Mouse (Mus musculus) heart, embryonic 15.5 days (tissue): ENCODE measurements around the gene Vars. TPM values are rescaled to one million over a fixed set of nuclear protein-coding genes. Genes with fewer than 3 reads are reported as not detected.
"Not testable (repeated sequence)": the region's sequence is repeated elsewhere in the genome, so short reads cannot be mapped to it uniquely, and the experiment has no call there.

Source experiments
- ATAC-seq: fragments of 200-750 bp; cut with Nextera tagmentation; replicated peaks from 2 replicates; pipeline ENCODE4 v1.8.0; 2017; ENCODE audit warnings: low read depth, moderate TSS enrichment; ENCODE audit not compliant: insufficient number of reproducible peaks, insufficient read depth, low FRiP score
- H3K27ac ChIP-seq: fragments of 300-500 bp; sonication (generic); 2 replicates; pipeline ENCODE4 v1.5.1; 2015; ENCODE audit warnings: mild to moderate bottlenecking, inconsistent platforms
- H3K27me3 ChIP-seq: fragments of 300-500 bp; sonication (generic); 2 replicates; pipeline ENCODE4 v1.6.1; 2015; ENCODE audit warnings: inconsistent platforms
- H3K36me3 ChIP-seq: fragments of 300-500 bp; sonication (generic); 2 replicates; pipeline ENCODE4 v1.6.1; 2015; ENCODE audit warnings: mild to moderate bottlenecking, inconsistent platforms
- H3K4me1 ChIP-seq: fragments of 300-500 bp; sonication (generic); replicated peaks from 2 replicates; pipeline ENCODE4 v1.6.1; 2015; ENCODE audit warnings: inconsistent platforms
- H3K4me2 ChIP-seq: fragments of 300-500 bp; sonication (generic); 2 replicates; pipeline ENCODE4 v1.6.1; 2015; ENCODE audit warnings: inconsistent platforms, mild to moderate bottlenecking, moderate library complexity
- H3K4me3 ChIP-seq: fragments of 300-500 bp; sonication (generic); 2 replicates; pipeline ENCODE4 v1.5.1; 2015; ENCODE audit warnings: mild to moderate bottlenecking, inconsistent platforms
- H3K9ac ChIP-seq: fragments of 300-500 bp; sonication (generic); 2 replicates; pipeline ENCODE4 v1.6.1; 2015; ENCODE audit warnings: mild to moderate bottlenecking, inconsistent platforms
- H3K9me3 ChIP-seq: fragments of 300-500 bp; sonication (generic); replicated peaks from 2 replicates; pipeline ENCODE4 v1.6.1; 2016; ENCODE audit warnings: inconsistent platforms
- WGBS: fragments of 180-500 bp; shearing (Covaris S2); methylation state at CpG from one replicate; pipeline ENCODE4 v1.1.7; 2015; ENCODE audit warnings: mixed read lengths; 5-methylcytosine and 5-hydroxymethylcytosine counted together
- polyA plus RNA-seq: library from polyadenylated mRNA; unstranded; fragments of >200 nt; fragmentation: Nextera tagmentation; extraction: Ambion mirVana; gene quantifications from 2 replicates; pipeline ENCODE4 v1.2.1, GENCODE M21; 2015

Vars gene
- polyA plus RNA-seq, 1 experiment from 2014 or later: 43.0 TPM

GRCm38 (mm10) chr17:34975581-34976492, 24.9 kb upstream of the Vars start:
- Histone ChIP-seq H3K27ac (no peak overlapping the region), H3K9ac (no peak overlapping the region), H3K4me2 (no peak overlapping the region), H3K27me3 (no peaks in the 10 kb centered on the region), H3K9me3 (no peaks in the 10 kb centered on the region), H3K36me3 (no peaks in the 10 kb centered on the region), H3K4me1 (peaks cover 9% of the 10 kb centered on the region), H3K4me3 (no peak overlapping the region)
- no peak for ATAC-seq
- 75% methylated on average over 3 of the region's 3 CpGs for WGBS

GRCm38 (mm10) chr17:34977000-34977399, 23.8 kb upstream of the Vars start:
- Histone ChIP-seq H3K9me3 (no peaks in the 10 kb centered on the region), H3K27me3 (no peaks in the 10 kb centered on the region), H3K27ac (no peak overlapping the region), H3K36me3 (no peaks in the 10 kb centered on the region), H3K4me1 (peaks cover 11% of the 10 kb centered on the region), H3K4me3 (no peak overlapping the region), H3K4me2 (no peak overlapping the region), H3K9ac (no peak overlapping the region)
- ATAC-seq: no peak
- 91% methylated on average over 20 of the region's 20 CpGs for WGBS

GRCm38 (mm10) chr17:34978239-34978638, 22.5 kb upstream of the Vars start:
- H3K36me3 ChIP-seq: no peaks in the 10 kb centered on the region
- no peaks in the 10 kb centered on the region for H3K27me3 ChIP-seq
- H3K4me2 ChIP-seq: no peak overlapping the region
- no peaks in the 10 kb centered on the region for H3K9me3 ChIP-seq
- WGBS: 81% methylated on average over 27 of the region's 27 CpGs
- no peak overlapping the region for H3K4me3 ChIP-seq
- ATAC-seq: no peak
- no peak overlapping the region for H3K27ac ChIP-seq
- H3K4me1 ChIP-seq: peaks cover 14% of the 10 kb centered on the region
- H3K9ac ChIP-seq: no peak overlapping the region

GRCm38 (mm10) chr17:34979631-34980030, 21.2 kb upstream of the Vars start:
- no peak for ATAC-seq
- H3K27me3 ChIP-seq: no peaks in the 10 kb centered on the region
- WGBS: 87% methylated on average over 4 of the region's 4 CpGs

GRCm38 (mm10) chr17:34980655-34981054, 20.1 kb upstream of the Vars start:
- H3K27ac ChIP-seq: peak overlapping the region; percentile 99
- peaks cover 14% of the 10 kb centered on the region for H3K4me1 ChIP-seq
- ATAC-seq: no peak
- peak overlapping the region; percentile 93 for H3K9ac ChIP-seq
- WGBS: 11% methylated on average over 2 of the region's 2 CpGs
- H3K36me3 ChIP-seq: peaks cover 5% of the 10 kb centered on the region
- H3K27me3 ChIP-seq: no peaks in the 10 kb centered on the region
- peak overlapping the region; percentile 89 for H3K4me3 ChIP-seq
- H3K9me3 ChIP-seq: no peaks in the 10 kb centered on the region
- H3K4me2 ChIP-seq: peak overlapping the region; percentile 90

More at GRCm38 (mm10) chr17:34979631-34980030, 21.2 kb upstream of the Vars start:
- H3K4me1 ChIP-seq: peaks cover 14% of the 10 kb centered on the region
- no peak overlapping the region for H3K4me2 ChIP-seq
- no peak overlapping the region for H3K9ac ChIP-seq
- no peaks in the 10 kb centered on the region for H3K9me3 ChIP-seq
- H3K27ac ChIP-seq: no peak overlapping the region
- H3K36me3 ChIP-seq: no peaks in the 10 kb centered on the region
- H3K4me3 ChIP-seq: no peak overlapping the region

- Histone ChIP-seq H3K9ac (peak within 1 kb of the TSS; percentile 93), H3K36me3 (peaks cover 16% of the 10 kb centered on the region), H3K27ac (peak within 1 kb of the TSS; percentile 99), H3K4me1 (peaks cover 14% of the 10 kb centered on the region), H3K4me3 (peak within 1 kb of the TSS; percentile 89), H3K27me3 (no peaks in the 10 kb centered on the region), H3K9me3 (no peaks in the 10 kb centered on the region), H3K4me2 (peak within 1 kb of the TSS; percentile 90)
- WGBS: under 1% methylated on average over 58 of the region's 58 CpGs
- ATAC-seq: peak; percentile 95
Measured at GRCm38 (mm10) chr17:34981690-34982180, 19.1 kb upstream of the Vars start, which contains the start of gene Lsm2. Lsm2 (plus strand) TSS chr17:34981862.

- Histone ChIP-seq H3K9me3 (no peaks in the 10 kb centered on the region), H3K9ac (peak overlapping the region; percentile 93), H3K27me3 (no peaks in the 10 kb centered on the region), H3K4me3 (peak overlapping the region; percentile 89), H3K27ac (peak overlapping the region; percentile 99), H3K36me3 (peaks cover 16% of the 10 kb centered on the region), H3K4me1 (peaks cover 14% of the 10 kb centered on the region), H3K4me2 (peak overlapping the region; percentile 90)
- no peak for ATAC-seq
- 0% methylated on average over 15 of the region's 15 CpGs for WGBS
Measured at GRCm38 (mm10) chr17:34982328-34982727, 18.5 kb upstream of the Vars start.

GRCm38 (mm10) chr17:34984218-34984617, 16.6 kb upstream of the Vars start:
- ATAC-seq: no peak
- Histone ChIP-seq H3K9ac (no peak overlapping the region), H3K4me1 (peaks cover 14% of the 10 kb centered on the region), H3K27ac (no peak overlapping the region), H3K9me3 (no peaks in the 10 kb centered on the region), H3K4me2 (no peak overlapping the region), H3K27me3 (no peaks in the 10 kb centered on the region), H3K4me3 (no peak overlapping the region), H3K36me3 (peaks cover 23% of the 10 kb centered on the region)
- WGBS: 81% methylated on average over 2 of the region's 2 CpGs

GRCm38 (mm10) chr17:34994751-34995150, 6.0 kb upstream of the Vars start:
- Histone ChIP-seq H3K9ac (no peak overlapping the region), H3K27ac (no peak overlapping the region), H3K4me1 (peaks cover 29% of the 10 kb centered on the region), H3K4me3 (no peak overlapping the region), H3K36me3 (0 out of 2 replicates have a peak, but pooled peaks cover 17% of the 10 kb centered on the region), H3K9me3 (no peaks in the 10 kb centered on the region), H3K4me2 (no peak overlapping the region), H3K27me3 (no peaks in the 10 kb centered on the region)
- no peak for ATAC-seq

GRCm38 (mm10) chr17:34995192-34995591, 5.6 kb upstream of the Vars start:
- not testable (repeated sequence) for ATAC-seq, H3K4me3 ChIP-seq, H3K4me2 ChIP-seq, H3K9me3 ChIP-seq, H3K27ac ChIP-seq, H3K27me3 ChIP-seq, H3K9ac ChIP-seq
- H3K36me3 ChIP-seq: 0 out of 2 replicates have a peak, but pooled peaks cover 17% of the 10 kb centered on the region
- H3K4me1 ChIP-seq: peaks cover 33% of the 10 kb centered on the region
- WGBS: 92% methylated on average over 4 of the region's 4 CpGs

- H3K27ac ChIP-seq, H3K9ac ChIP-seq, H3K9me3 ChIP-seq, H3K4me2 ChIP-seq, H3K4me3 ChIP-seq, H3K27me3 ChIP-seq, ATAC-seq: not testable (repeated sequence)
- H3K4me1 ChIP-seq: peaks cover 33% of the 10 kb centered on the region
- whole genome bisulfite sequencing: 86% methylated on average over 4 of the region's 4 CpGs
- 0 out of 2 replicates have a peak, but pooled peaks cover 17% of the 10 kb centered on the region for H3K36me3 ChIP-seq
Measured at GRCm38 (mm10) chr17:34995927-34996326, 4.9 kb upstream of the Vars start.
